Mouse (Mus musculus) kidney, adult 18-20 months (tissue): ENCODE data around the gene Uqcrq.
"Not testable (repeated sequence)": the region's sequence is repeated elsewhere in the genome, so short reads cannot be mapped to it uniquely, and the experiment has no call there.

Experiments
- DNase-seq: peaks from one replicate; pipeline ENCODE4 v3.0.0; 2021

The Uqcrq gene

GRCm38 (mm10) chr11:53450070-53450705 is 19.6 kb upstream of the Uqcrq start:
- no peak for DNase-seq

- peak; percentile 87 for DNase-seq
Observed at GRCm38 (mm10) chr11:53448529-53448928, 17.9 kb upstream of the Uqcrq start.

GRCm38 (mm10) chr11:53447996-53448395 is 17.4 kb upstream of the Uqcrq start:
- DNase-seq: no peak

GRCm38 (mm10) chr11:53446183-53446582 is 15.6 kb upstream of the Uqcrq start:
- no peak for DNase-seq

GRCm38 (mm10) chr11:53445562-53445961 is 14.9 kb upstream of the Uqcrq start:
- DNase-seq: no peak

GRCm38 (mm10) chr11:53443861-53444260 is 13.2 kb upstream of the Uqcrq start:
- DNase-seq: peak; percentile 42

- DNase-seq: no peak
Observed at GRCm38 (mm10) chr11:53441921-53442320, 11.3 kb upstream of the Uqcrq start.

- no peak for DNase-seq
Observed at GRCm38 (mm10) chr11:53436338-53436737, 5.7 kb upstream of the Uqcrq start.

GRCm38 (mm10) chr11:53435504-53435903 is 4.9 kb upstream of the Uqcrq start:
- no peak for DNase-seq

- DNase-seq: no peak
Observed at GRCm38 (mm10) chr11:53433057-53433456, 2.4 kb upstream of the Uqcrq start.

GRCm38 (mm10) chr11:53431347-53432056 is 871 bp upstream of the Uqcrq start:
- DNase-seq: no peak

- DNase-seq: no peak
Observed at GRCm38 (mm10) chr11:53430300-53430669, 346 bp downstream of the Uqcrq start.

GRCm38 (mm10) chr11:53429182-53429581 is 1.4 kb downstream of the Uqcrq start:
- no peak for DNase-seq

GRCm38 (mm10) chr11:53428716-53429057 is 1.9 kb downstream of the Uqcrq start:
- DNase-seq: no peak

- DNase-seq: no peak
Observed at GRCm38 (mm10) chr11:53427993-53428715, 2.5 kb downstream of the Uqcrq start.

- not testable (repeated sequence) for DNase-seq
Observed at GRCm38 (mm10) chr11:53426914-53427313, 3.7 kb downstream of the Uqcrq start.

- no peak for DNase-seq
Observed at GRCm38 (mm10) chr11:53425711-53426255, 4.8 kb downstream of the Uqcrq start.

- DNase-seq: no peak
Observed at GRCm38 (mm10) chr11:53425251-53425650, 5.4 kb downstream of the Uqcrq start.

GRCm38 (mm10) chr11:53424826-53425225 is 5.8 kb downstream of the Uqcrq start:
- DNase-seq: no peak

GRCm38 (mm10) chr11:53423036-53423435 is 7.6 kb downstream of the Uqcrq start, which contains the start of gene Leap2:
Gene Leap2 (minus strand): TSS chr11:53423170.
- DNase-seq: peak; percentile 27

GRCm38 (mm10) chr11:53418048-53418447 is 12.6 kb downstream of the Uqcrq start:
- DNase-seq: no peak

- no peak for DNase-seq
Observed at GRCm38 (mm10) chr11:53413871-53414270, 16.8 kb downstream of the Uqcrq start.

GRCm38 (mm10) chr11:53411738-53412137 is 18.9 kb downstream of the Uqcrq start:
- no peak for DNase-seq

GRCm38 (mm10) chr11:53403638-53404037 is 27.0 kb downstream of the Uqcrq start:
- DNase-seq: no peak
